Mouse (Mus musculus): ENCODE measurements around the gene Tctn3. TPM values are rescaled to one million over a fixed set of nuclear protein-coding genes. Genes with fewer than 3 reads are reported as not detected.
"Not testable (repeated sequence)": the region's sequence is repeated elsewhere in the genome, so short reads cannot be mapped to it uniquely, and the experiment has no call there.

Gene Tctn3
- polyA plus RNA-seq, 1 experiment: 18.3 TPM

GRCm38 (mm10) chr19:40586908-40587307 lies 25.1 kb downstream of the Tctn3 start:
- no peak for DNase-seq (ENCODE audit: low read depth)
- no peak for TF ChIP-seq POLR2A (IDR thresholded peaks at IDR 0.05; ENCODE audit: borderline replicate concordance, extremely low read depth, insufficient read depth, insufficient read length, poor library complexity, severe bottlenecking)
- TF ChIP-seq CTCF (IDR thresholded peaks at IDR 0.05; ENCODE audit: borderline replicate concordance, extremely low read depth, insufficient read depth, insufficient read length): no peak

DNA sequence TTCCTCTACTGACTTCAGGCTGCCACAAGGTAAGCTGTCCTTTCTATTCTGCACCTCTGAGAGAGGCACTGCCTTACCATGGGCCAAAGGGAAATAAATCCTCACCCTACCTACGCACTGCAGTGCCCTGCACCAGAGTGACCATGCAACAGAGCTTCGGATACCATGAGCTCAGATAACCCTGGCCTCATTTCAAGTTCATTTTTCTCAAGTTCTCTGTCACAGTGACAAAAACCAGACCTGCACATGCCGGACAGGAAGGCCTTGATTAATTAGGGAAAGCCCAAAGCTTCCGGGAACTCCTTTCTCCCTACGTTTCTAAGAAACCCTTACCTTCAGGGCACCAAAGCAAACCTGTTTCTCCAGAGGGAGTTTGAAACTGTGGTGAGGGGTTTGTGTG lies 30.4 kb downstream of the Tctn3 start:
- no peak for TF ChIP-seq CTCF (IDR thresholded peaks at IDR 0.05; ENCODE audit: borderline replicate concordance, extremely low read depth, insufficient read depth, insufficient read length)
- no peak for TF ChIP-seq POLR2A (IDR thresholded peaks at IDR 0.05; ENCODE audit: borderline replicate concordance, extremely low read depth, insufficient read depth, insufficient read length, poor library complexity, severe bottlenecking)
- DNase-seq (ENCODE audit: low read depth): no peak

DNA sequence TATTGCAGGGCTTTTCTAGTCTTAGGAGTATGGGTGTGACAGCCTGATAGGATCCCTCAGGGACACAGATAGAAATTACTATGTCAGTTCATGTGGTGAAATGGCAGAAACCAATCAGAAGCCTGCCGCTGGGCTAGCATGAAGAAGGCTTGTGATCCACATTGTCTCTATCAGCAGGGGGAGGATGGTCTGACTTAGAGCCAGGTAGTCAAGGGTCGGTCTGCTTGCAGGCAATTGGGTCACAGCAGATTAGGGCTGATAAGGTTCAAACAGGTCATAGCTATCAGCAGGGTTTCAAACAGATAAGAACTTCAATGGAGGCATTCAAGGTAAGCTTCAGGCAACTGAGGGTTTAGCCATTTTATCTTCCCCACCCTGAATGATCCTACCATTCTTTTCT lies 31.1 kb downstream of the Tctn3 start:
- DNase-seq (ENCODE audit: low read depth): no peak
- TF ChIP-seq POLR2A (IDR thresholded peaks at IDR 0.05; ENCODE audit: borderline replicate concordance, extremely low read depth, insufficient read depth, insufficient read length, poor library complexity, severe bottlenecking) (no peak), CTCF (IDR thresholded peaks at IDR 0.05; ENCODE audit: borderline replicate concordance, extremely low read depth, insufficient read depth, insufficient read length) (no peak)

GRCm38 (mm10) chr19:40575438-40575837 lies 36.6 kb downstream of the Tctn3 start:
- TF ChIP-seq CTCF (IDR thresholded peaks at IDR 0.05; ENCODE audit: borderline replicate concordance, extremely low read depth, insufficient read depth, insufficient read length): no peak
- TF ChIP-seq POLR2A (IDR thresholded peaks at IDR 0.05; ENCODE audit: borderline replicate concordance, extremely low read depth, insufficient read depth, insufficient read length, poor library complexity, severe bottlenecking): no peak
- DNase-seq (ENCODE audit: low read depth): peak; percentile 9

- TF ChIP-seq CTCF (IDR thresholded peaks at IDR 0.05; ENCODE audit: borderline replicate concordance, extremely low read depth, insufficient read depth, insufficient read length): no peak
- TF ChIP-seq POLR2A (IDR thresholded peaks at IDR 0.05; ENCODE audit: borderline replicate concordance, extremely low read depth, insufficient read depth, insufficient read length, poor library complexity, severe bottlenecking): no peak
- no peak for DNase-seq (ENCODE audit: low read depth)
These were observed 41.3 kb downstream of the Tctn3 start for GRCm38 (mm10) chr19:40570726-40571125.

DNA sequence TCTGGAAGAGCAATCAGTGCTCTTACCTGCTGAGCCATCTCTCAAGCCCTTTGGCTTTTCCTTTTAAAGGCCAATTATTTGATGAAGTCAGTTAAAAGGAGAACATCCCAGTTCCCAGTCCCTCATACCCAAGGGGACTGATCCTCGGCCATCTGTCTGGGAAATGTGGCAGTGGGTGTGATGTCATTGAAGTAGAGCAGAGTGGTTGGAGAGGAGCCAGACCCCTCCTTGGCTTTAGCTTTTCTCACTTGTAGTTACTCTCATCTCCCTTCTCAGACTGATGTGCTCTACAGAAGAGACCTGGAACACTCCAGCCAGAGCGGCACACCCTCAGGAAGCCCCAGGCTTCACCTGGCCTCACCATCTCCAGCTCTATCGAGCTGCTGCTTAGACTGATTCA lies 44.4 kb downstream of the Tctn3 start:
- DNase-seq (ENCODE audit: low read depth): peak; percentile 44
- TF ChIP-seq CTCF (IDR thresholded peaks at IDR 0.05; ENCODE audit: borderline replicate concordance, extremely low read depth, insufficient read depth, insufficient read length) (no peak), POLR2A (IDR thresholded peaks at IDR 0.05; ENCODE audit: borderline replicate concordance, extremely low read depth, insufficient read depth, insufficient read length, poor library complexity, severe bottlenecking) (no peak)

DNA sequence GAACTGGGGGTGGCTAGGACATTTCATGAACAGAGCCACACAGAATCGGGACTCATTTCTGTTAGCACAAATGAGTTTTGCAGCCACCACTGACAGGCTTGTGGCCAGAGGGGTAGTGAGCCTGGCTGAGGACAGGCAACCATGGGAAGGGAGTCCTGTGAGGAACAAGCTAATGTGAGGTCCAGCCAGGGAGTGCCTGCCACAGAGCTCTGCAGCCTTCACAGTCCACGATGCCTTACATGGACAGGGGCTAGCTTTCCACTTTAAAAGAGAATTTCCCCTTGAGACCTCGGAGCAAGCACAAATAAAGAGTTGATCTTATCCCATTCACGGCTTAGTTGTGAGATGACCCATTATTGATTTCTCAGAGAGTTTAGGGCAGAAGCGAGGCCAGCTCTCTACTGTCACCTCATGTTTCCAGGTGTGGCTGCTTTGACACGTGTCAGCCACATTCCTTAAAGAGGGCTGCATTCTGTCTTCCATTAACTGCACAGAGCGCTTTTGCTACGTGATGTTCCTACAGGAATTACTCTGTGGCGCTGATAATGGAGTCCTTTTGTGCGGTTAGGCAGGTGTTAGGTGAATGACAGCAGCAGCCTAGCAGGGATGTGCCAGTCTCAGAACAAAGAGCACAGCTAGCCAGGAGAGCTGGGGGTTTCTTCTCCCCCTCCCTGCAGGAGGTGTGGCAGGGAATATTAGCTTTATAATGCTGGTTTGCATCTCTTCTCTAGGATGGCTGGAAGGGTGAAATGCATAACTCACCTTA lies 48.0 kb downstream of the Tctn3 start:
- TF ChIP-seq POLR2A (IDR thresholded peaks at IDR 0.05; ENCODE audit: borderline replicate concordance, extremely low read depth, insufficient read depth, insufficient read length, poor library complexity, severe bottlenecking) (no peak), CTCF (IDR thresholded peaks at IDR 0.05; ENCODE audit: borderline replicate concordance, extremely low read depth, insufficient read depth, insufficient read length) (no peak)
- DNase-seq (ENCODE audit: low read depth): peak; percentile 26

DNA sequence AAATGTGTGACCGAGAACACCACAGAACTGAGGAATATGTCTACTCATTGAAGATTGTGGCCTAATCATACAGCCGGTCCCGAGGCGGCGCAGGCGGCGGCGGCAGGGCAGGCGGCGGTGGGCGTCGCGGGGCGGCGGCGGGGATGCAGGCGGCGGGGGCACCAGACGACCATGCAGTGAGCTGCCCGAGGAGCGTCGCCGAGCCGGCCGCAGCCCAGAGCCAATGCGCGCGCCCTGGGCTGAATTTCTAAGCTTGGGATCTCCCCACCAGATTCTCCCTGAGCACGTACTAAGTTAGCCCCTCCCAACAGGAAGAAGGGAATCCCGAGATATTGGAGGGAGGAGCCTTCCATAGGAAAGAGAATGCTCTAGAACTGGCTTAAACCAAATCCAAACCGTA lies 50.5 kb downstream of the Tctn3 start:
- not testable (repeated sequence) for DNase-seq (ENCODE audit: low read depth)

- DNase-seq (ENCODE audit: low read depth): no peak
- TF ChIP-seq CTCF (IDR thresholded peaks at IDR 0.05; ENCODE audit: borderline replicate concordance, extremely low read depth, insufficient read depth, insufficient read length) (no peak), POLR2A (IDR thresholded peaks at IDR 0.05; ENCODE audit: borderline replicate concordance, extremely low read depth, insufficient read depth, insufficient read length, poor library complexity, severe bottlenecking) (no peak)
These were observed 56.0 kb downstream of the Tctn3 start for GRCm38 (mm10) chr19:40556029-40556428.

- DNase-seq (ENCODE audit: low read depth): no peak
- TF ChIP-seq POLR2A (IDR thresholded peaks at IDR 0.05; ENCODE audit: borderline replicate concordance, extremely low read depth, insufficient read depth, insufficient read length, poor library complexity, severe bottlenecking) (no peak), CTCF (IDR thresholded peaks at IDR 0.05; ENCODE audit: borderline replicate concordance, extremely low read depth, insufficient read depth, insufficient read length) (no peak)
These were observed 56.9 kb downstream of the Tctn3 start for GRCm38 (mm10) chr19:40555136-40555535.

GRCm38 (mm10) chr19:40554343-40554742 lies 57.7 kb downstream of the Tctn3 start:
- no peak for DNase-seq (ENCODE audit: low read depth)
- no peak for TF ChIP-seq POLR2A (IDR thresholded peaks at IDR 0.05; ENCODE audit: borderline replicate concordance, extremely low read depth, insufficient read depth, insufficient read length, poor library complexity, severe bottlenecking)
- TF ChIP-seq CTCF (IDR thresholded peaks at IDR 0.05; ENCODE audit: borderline replicate concordance, extremely low read depth, insufficient read depth, insufficient read length): no peak

GRCm38 (mm10) chr19:40553849-40554248 lies 58.2 kb downstream of the Tctn3 start:
- DNase-seq (ENCODE audit: low read depth): no peak
- TF ChIP-seq POLR2A (IDR thresholded peaks at IDR 0.05; ENCODE audit: borderline replicate concordance, extremely low read depth, insufficient read depth, insufficient read length, poor library complexity, severe bottlenecking): no peak
- no peak for TF ChIP-seq CTCF (IDR thresholded peaks at IDR 0.05; ENCODE audit: borderline replicate concordance, extremely low read depth, insufficient read depth, insufficient read length)
